Mouse (Mus musculus): ENCODE measurements at regions not wholly inside any gene's neighbourhood (a gene's known extent, or its start where the extent isn't known, plus 50 kb on each side); places are given as distances from the start of the nearest gene placed in this dataset.

- no peak for DNase-seq
Measured at GRCm38 (mm10) chr13:15802043-15802795, 209.4 kb upstream of the Inhba start.

GRCm38 (mm10) chr13:15803965-15804364, 207.7 kb upstream of the Inhba start:
- no peak for DNase-seq

GRCm38 (mm10) chr13:15806925-15807324, 204.7 kb upstream of the Inhba start:
- no peak for DNase-seq

GRCm38 (mm10) chr13:15822261-15822850, 189.3 kb upstream of the Inhba start:
- no peak for DNase-seq

- DNase-seq: no peak
Measured at GRCm38 (mm10) chr13:15845806-15846205, 165.8 kb upstream of the Inhba start.

- DNase-seq: no peak
Measured at GRCm38 (mm10) chr13:15848017-15848416, 163.6 kb upstream of the Inhba start.

GRCm38 (mm10) chr13:15849129-15849528, 162.5 kb upstream of the Inhba start:
- DNase-seq: no peak

- DNase-seq: no peak
Measured at GRCm38 (mm10) chr13:15850358-15850757, 161.3 kb upstream of the Inhba start.

GRCm38 (mm10) chr13:15853022-15853566, 158.6 kb upstream of the Inhba start:
- no peak for DNase-seq

GRCm38 (mm10) chr13:15862941-15863340, 148.7 kb upstream of the Inhba start:
- DNase-seq: peak in 1 of 2 experiments; percentile 2

- no peak for DNase-seq
Measured at GRCm38 (mm10) chr13:15863344-15863743, 148.3 kb upstream of the Inhba start.

- DNase-seq: no peak
Measured at GRCm38 (mm10) chr13:15867046-15867561, 144.5 kb upstream of the Inhba start.

GRCm38 (mm10) chr13:15877606-15878005, 134.0 kb upstream of the Inhba start:
- no peak for DNase-seq

GRCm38 (mm10) chr13:15879576-15879975, 132.1 kb upstream of the Inhba start:
- DNase-seq: no peak

- DNase-seq: no peak
Measured at GRCm38 (mm10) chr13:15890794-15891193, 120.9 kb upstream of the Inhba start.

GRCm38 (mm10) chr13:15891403-15891802, 120.2 kb upstream of the Inhba start:
- no peak for DNase-seq

GRCm38 (mm10) chr13:15898201-15898600, 113.5 kb upstream of the Inhba start:
- no peak for DNase-seq

GRCm38 (mm10) chr13:15901710-15902675, 109.7 kb upstream of the Inhba start:
- no peak for DNase-seq

GRCm38 (mm10) chr13:15907806-15908205, 103.8 kb upstream of the Inhba start:
- DNase-seq: no peak

GRCm38 (mm10) chr13:15910578-15910977, 101.1 kb upstream of the Inhba start:
- no peak for DNase-seq

- DNase-seq: no peak
Measured at GRCm38 (mm10) chr13:15911263-15911662, 100.4 kb upstream of the Inhba start.

GRCm38 (mm10) chr13:15914270-15914669, 97.4 kb upstream of the Inhba start:
- no peak for DNase-seq

- DNase-seq: no peak
Measured at GRCm38 (mm10) chr13:15929890-15930289, 81.8 kb upstream of the Inhba start.

Measured in kidney, postnatal 25 days (tissue).